Mouse (Mus musculus) MEL-GATA-1-ER (cell line): ENCODE data around the gene Vmn2r32.
"Not testable (repeated sequence)": the region's sequence is repeated elsewhere in the genome, so short reads cannot be mapped to it uniquely, and the experiment has no call there.

Experiments used
- DNase-seq: peaks from one replicate; pipeline ENCODE4 v3.0.0-alpha.2; 2012; ENCODE audit warnings: low read depth; ENCODE audit errors: extremely low read depth

The Vmn2r32 gene

DNA sequence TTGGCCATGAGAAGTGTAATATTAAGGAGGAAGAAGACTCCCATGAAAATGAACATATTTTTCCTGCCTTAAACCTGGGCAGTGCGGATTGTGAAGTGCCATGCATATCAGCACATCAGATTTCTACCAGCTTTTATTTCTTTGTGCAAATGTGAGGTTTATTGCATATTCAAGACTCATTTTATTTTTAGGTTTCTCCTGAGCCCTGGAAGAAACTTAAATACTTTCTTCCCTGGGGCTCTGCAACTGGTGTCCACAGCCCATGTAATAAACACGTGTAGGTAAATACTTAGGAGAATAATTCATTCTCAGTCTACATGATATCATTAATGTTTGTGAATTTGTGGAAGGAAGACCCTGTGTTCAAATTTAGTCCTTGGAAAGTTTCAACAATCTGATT lies at the start of gene Vmn2r32:
Gene Vmn2r32, minus strand, starts transcription at position 101 of the 400 bp plus-strand sequence.
- not testable (repeated sequence) for DNase-seq
